Mouse (Mus musculus) MEL (cell line): Measurements from ENCODE around the gene Rfx2. TPM values are rescaled to one million over a fixed set of nuclear protein-coding genes. Genes with fewer than 3 reads are reported as not detected.

Source experiments
- DNase-seq: peaks from one replicate; pipeline ENCODE4 v3.0.0; 2011; ENCODE audit warnings: low read depth, low spot score
- H3K27ac ChIP-seq: 2 replicates; pipeline ENCODE4 v1.5.1; 2012; ENCODE audit warnings: low read depth, mild to moderate bottlenecking, control low read depth, low read length, moderate library complexity; ENCODE audit not compliant: control insufficient read depth
- H3K27me3 ChIP-seq, 2 experiments: fragments of 150-350 bp in 1 of 2; sonication (generic) in 1 of 2; 2 replicates each; pipeline ENCODE4 v1.6.1; 2012; ENCODE audit warnings: low read length in 2 of 2, mild to moderate bottlenecking in 2 of 2, improper control_type of control experiment in 1 of 2, moderate library complexity in 1 of 2; ENCODE audit not compliant: insufficient read depth in 2 of 2, control insufficient read depth in 1 of 2
- H3K36me3 ChIP-seq, 2 experiments: 2 replicates each; pipeline ENCODE4 v1.6.1; 2012 to 2014; ENCODE audit warnings: low read length in 2 of 2, improper control_type of control experiment in 1 of 2, inconsistent platforms in 1 of 2, mild to moderate bottlenecking in 1 of 2; ENCODE audit not compliant: insufficient read depth in 2 of 2, control insufficient read depth in 1 of 2
- H3K4me1 ChIP-seq, 2 experiments: fragments of 150-350 bp in 1 of 2; sonication (generic) in 1 of 2; 2 replicates each; pipeline ENCODE4 v1.6.1; 2012; ENCODE audit warnings: low read length in 2 of 2, improper control_type of control experiment in 1 of 2, mild to moderate bottlenecking in 1 of 2; ENCODE audit not compliant: insufficient read depth in 2 of 2, control insufficient read depth in 1 of 2
- H3K4me3 ChIP-seq, 2 experiments: fragments of 150-350 bp in 1 of 2; sonication (generic) in 1 of 2; 2 replicates each; pipeline ENCODE4 v1.5.1; 2012; ENCODE audit warnings: low read depth in 2 of 2, low read length in 2 of 2, mild to moderate bottlenecking in 2 of 2, moderate library complexity in 2 of 2, control low read depth in 1 of 2, improper control_type of control experiment in 1 of 2; ENCODE audit not compliant: control insufficient read depth in 1 of 2, insufficient read depth in 1 of 2
- H3K79me2 ChIP-seq: 2 replicates; pipeline ENCODE4 v1.6.1; 2012; ENCODE audit warnings: mild to moderate bottlenecking, low read length, moderate library complexity; ENCODE audit not compliant: control insufficient read depth, poor library complexity, insufficient read depth
- H3K9ac ChIP-seq: 2 replicates; pipeline ENCODE4 v1.6.1; 2012; ENCODE audit warnings: low read depth, mild to moderate bottlenecking, control low read depth, low read length, moderate library complexity; ENCODE audit not compliant: control insufficient read depth, poor library complexity, severe bottlenecking
- H3K9me3 ChIP-seq: fragments of 150-350 bp; sonication (generic); replicated peaks from 2 replicates; pipeline ENCODE4 v1.6.1; 2012; ENCODE audit warnings: mild to moderate bottlenecking, low read length, improper control_type of control experiment, moderate library complexity; ENCODE audit not compliant: insufficient read depth
- BHLHE40 ChIP-seq: IDR thresholded peaks from 2 replicates; pipeline ENCODE4 v1.6.1; 2012; ENCODE audit warnings: low read depth, mild to moderate bottlenecking, inconsistent platforms, low read length, improper control_type of control experiment, borderline replicate concordance
- CHD2 ChIP-seq: IDR thresholded peaks from 2 replicates; pipeline ENCODE4 v1.6.1; 2011; ENCODE audit warnings: low read length, improper control_type of control experiment
- CTCF ChIP-seq, 3 experiments: IDR thresholded peaks in 2 of 3; conservative IDR thresholded peaks in 1 of 3; 2 replicates each; pipeline ENCODE4 v1.5.1; 2011 to 2012; ENCODE audit warnings: low read length in 3 of 3, low read depth in 2 of 3, mild to moderate bottlenecking in 2 of 3, improper control_type of control experiment in 1 of 3, inconsistent platforms in 1 of 3, mixed read lengths in 1 of 3, moderate library complexity in 1 of 3; ENCODE audit not compliant: control insufficient read depth in 1 of 3, insufficient read depth in 1 of 3, poor library complexity in 1 of 3, severe bottlenecking in 1 of 3
- E2F4 ChIP-seq: IDR thresholded peaks from 2 replicates; pipeline ENCODE4 v1.6.1; 2011; ENCODE audit warnings: low read depth, low read length, improper control_type of control experiment, borderline replicate concordance
- ELF1 ChIP-seq: IDR thresholded peaks from 2 replicates; pipeline ENCODE4 v1.6.1; 2014; ENCODE audit warnings: low read depth, mild to moderate bottlenecking, inconsistent platforms, low read length, improper control_type of control experiment, moderate library complexity
- EP300 ChIP-seq, 2 experiments: IDR thresholded peaks; 2 replicates each; pipeline ENCODE4 v1.6.1; 2011; ENCODE audit warnings: improper control_type of control experiment in 2 of 2, low read length in 2 of 2, low read depth in 1 of 2, mild to moderate bottlenecking in 1 of 2
- GATA1 ChIP-seq: IDR thresholded peaks from 2 replicates; pipeline ENCODE4 v1.6.1; 2011; ENCODE audit warnings: low read depth, low read length, improper control_type of control experiment
- HCFC1 ChIP-seq: IDR thresholded peaks from 2 replicates; pipeline ENCODE4 v1.6.1; 2012; ENCODE audit warnings: low read depth, mild to moderate bottlenecking, inconsistent platforms, low read length, improper control_type of control experiment, moderate library complexity
- MAFK ChIP-seq: IDR thresholded peaks from 2 replicates; pipeline ENCODE4 v1.6.1; 2011; ENCODE audit warnings: low read depth, mild to moderate bottlenecking, low read length, improper control_type of control experiment, borderline replicate concordance
- MAX ChIP-seq: IDR thresholded peaks from 2 replicates; pipeline ENCODE4 v1.6.1; 2011; ENCODE audit warnings: low read length, improper control_type of control experiment
- MAZ ChIP-seq: IDR thresholded peaks from 2 replicates; pipeline ENCODE4 v1.6.1; 2012; ENCODE audit warnings: low read depth, mild to moderate bottlenecking, inconsistent platforms, low read length, improper control_type of control experiment
- MEF2A ChIP-seq: IDR thresholded peaks from 2 replicates; pipeline ENCODE4 v1.6.1; 2014; ENCODE audit warnings: low read depth, mild to moderate bottlenecking, inconsistent platforms, low read length, improper control_type of control experiment; ENCODE audit not compliant: poor library complexity, insufficient replicate concordance, severe bottlenecking; ENCODE audit errors: extremely low read depth
- MXI1 ChIP-seq: IDR thresholded peaks from 2 replicates; pipeline ENCODE4 v1.6.1; 2011; ENCODE audit warnings: mild to moderate bottlenecking, low read depth, low read length, improper control_type of control experiment
- MYC ChIP-seq: IDR thresholded peaks from 2 replicates; pipeline ENCODE4 v1.6.1; 2011; ENCODE audit warnings: low read depth, mild to moderate bottlenecking, low read length, improper control_type of control experiment, moderate library complexity
- NELFE ChIP-seq: IDR thresholded peaks from 2 replicates; pipeline ENCODE4 v1.6.1; 2011; ENCODE audit warnings: low read depth, low read length, improper control_type of control experiment
- NRF1 ChIP-seq: IDR thresholded peaks from 2 replicates; pipeline ENCODE4 v1.6.1; 2014; ENCODE audit warnings: low read depth, mild to moderate bottlenecking, inconsistent platforms, low read length, improper control_type of control experiment, moderate library complexity; ENCODE audit not compliant: poor library complexity, insufficient read depth, severe bottlenecking
- POLR2A ChIP-seq, 2 experiments: IDR thresholded peaks; 2 replicates each; pipeline ENCODE4 v1.6.1; 2011 to 2012; ENCODE audit warnings: low read length in 2 of 2, mild to moderate bottlenecking in 2 of 2, control low read depth in 1 of 2, improper control_type of control experiment in 1 of 2, low read depth in 1 of 2, moderate library complexity in 1 of 2; ENCODE audit not compliant: control insufficient read depth in 1 of 2, insufficient read depth in 1 of 2, poor library complexity in 1 of 2
- POLR2AphosphoS2 ChIP-seq: IDR thresholded peaks from 2 replicates; pipeline ENCODE4 v1.6.1; 2011; ENCODE audit warnings: low read length, improper control_type of control experiment
- RAD21 ChIP-seq: IDR thresholded peaks from 2 replicates; pipeline ENCODE4 v1.6.1; 2011; ENCODE audit warnings: mild to moderate bottlenecking, low read depth, low read length, improper control_type of control experiment
- SIN3A ChIP-seq: IDR thresholded peaks from 2 replicates; pipeline ENCODE4 v1.6.1; 2012; ENCODE audit warnings: low read length, improper control_type of control experiment, inconsistent platforms
- SMC3 ChIP-seq: IDR thresholded peaks from 2 replicates; pipeline ENCODE4 v1.6.1; 2011; ENCODE audit warnings: low read depth, low read length, improper control_type of control experiment
- TBP ChIP-seq: IDR thresholded peaks from 2 replicates; pipeline ENCODE4 v1.8.0; 2011; ENCODE audit warnings: low read depth, low read length, improper control_type of control experiment
- TCF12 ChIP-seq: IDR thresholded peaks from 2 replicates; pipeline ENCODE4 v1.6.1; 2014; ENCODE audit warnings: low read depth, mild to moderate bottlenecking, inconsistent platforms, low read length, improper control_type of control experiment, moderate library complexity
- USF1 ChIP-seq: IDR thresholded peaks from 2 replicates; pipeline ENCODE4 v1.6.1; 2014; ENCODE audit warnings: low read depth, mild to moderate bottlenecking, inconsistent platforms, low read length, improper control_type of control experiment, moderate library complexity
- ZC3H11A ChIP-seq: IDR thresholded peaks from 2 replicates; pipeline ENCODE4 v1.6.1; 2012; ENCODE audit warnings: low read depth, mild to moderate bottlenecking, inconsistent platforms, low read length, improper control_type of control experiment
- ZNF384 ChIP-seq: IDR thresholded peaks from 2 replicates; pipeline ENCODE4 v1.6.1; 2012; ENCODE audit warnings: low read depth, mild to moderate bottlenecking, inconsistent platforms, low read length, improper control_type of control experiment
- polyA plus RNA-seq, 2 experiments: library from polyadenylated mRNA; stranded (reverse) in 1 of 2; unstranded in 1 of 2; fragments of >175 nt in 1 of 2; fragments of >200 nt in 1 of 2; gene quantifications; 2 replicates each; pipeline versions ENCODE4 v1.2.1 to v1.2.4; 2012; ENCODE audit warnings: low replicate concordance in 2 of 2, low read depth in 1 of 2; ENCODE audit not compliant: insufficient read length in 2 of 2, insufficient read depth in 1 of 2, missing spikeins in 1 of 2
- total RNA-seq: library from RNA; depleted of rRNA; stranded (reverse); fragments of 300-350 nt; gene quantifications from 2 replicates; pipeline ENCODE4 v1.2.3, GENCODE M21; 2012

Gene Rfx2
- total and polyA plus RNA-seq, 3 experiments, result 7.5 to 29.2 TPM; not detected in 1

GRCm38 (mm10) chr17:56758132-56758531 lies 72.7 kb downstream of the Rfx2 start:
- H3K4me1 ChIP-seq, result peaks cover 0 to 21% of the 10 kb centered on the region in 2 experiments; a peak in 3 of 4 replicates
- no peaks in the 10 kb centered on the region for H3K27me3 ChIP-seq
- no peaks in the 10 kb centered on the region for H3K9me3 ChIP-seq
- H3K4me3 ChIP-seq, result peak overlapping the region in 1 of 2 experiments; percentile 20; a peak in 1 of 4 replicates
- no peak overlapping the region for H3K9ac ChIP-seq
- H3K27ac ChIP-seq, result no peak overlapping the region
- DNase-seq, result peak; percentile 67
- peak; percentile 45; the same call in 1 of the 2 replicates for TF ChIP-seq HCFC1
- 0 out of 2 replicates have a peak, but pooled peaks have one; percentile 5 for TF ChIP-seq GATA1
- no peak for TF ChIP-seq NELFE
- peak; percentile 47 for TF ChIP-seq RAD21
- TF ChIP-seq SMC3, result peak; percentile 39
- no peak for TF ChIP-seq TBP
- TF ChIP-seq CHD2, result no peak
- TF ChIP-seq MAFK, result no peak
- TF ChIP-seq BHLHE40, result no peak
- peak; percentile 48 for TF ChIP-seq SIN3A
- TF ChIP-seq ELF1, result peak; percentile 48; the same call in 1 of the 2 replicates
- TF ChIP-seq POLR2AphosphoS2, result no peak
- TF ChIP-seq CTCF (IDR thresholded peaks at IDR 0.05 in 2 of 3, conservative IDR thresholded peaks at IDR 0.05 in 1 of 3; ENCODE audit: control insufficient read depth in 1 of 3, insufficient read depth in 1 of 3, low read depth in 2 of 3, low read length in 3 of 3, poor library complexity in 1 of 3, severe bottlenecking in 1 of 3), result peak; percentile 38 to 91 (median 67)
- TF ChIP-seq MXI1, result 0 out of 2 replicates have a peak, but pooled peaks have one; percentile 11
- TF ChIP-seq ZC3H11A, result peak; percentile 20; the same call in 1 of the 2 replicates
- TF ChIP-seq MAZ, result peak; percentile 62
- TF ChIP-seq MYC, result no peak
- H3K79me2 ChIP-seq, result no peaks in the 10 kb centered on the region; the same call in 1 of the 2 replicates
- peaks cover 0 to 6% of the 10 kb centered on the region in 2 experiments; a peak in 2 of 4 replicates for H3K36me3 ChIP-seq

GRCm38 (mm10) chr17:56757416-56758123 lies 73.2 kb downstream of the Rfx2 start, which contains the start of gene Nrtn:
Nrtn (minus strand) TSS chr17:56757530.
- Histone ChIP-seq H3K27ac (peak within 1 kb of the TSS; percentile 31), H3K36me3 (peaks cover 0 to 6% of the 10 kb centered on the region in 2 experiments; a peak in 2 of 4 replicates), H3K27me3 (no peaks in the 10 kb centered on the region), H3K4me3 (peak within 1 kb of the TSS; percentile 47 to 71), H3K79me2 (no peaks in the 10 kb centered on the region; the same call in 1 of the 2 replicates), H3K4me1 (peaks cover 0 to 17% of the 10 kb centered on the region in 2 experiments; a peak in 3 of 4 replicates), H3K9me3 (no peaks in the 10 kb centered on the region), H3K9ac (peak within 1 kb of the TSS; percentile 67)
- peak; percentile 84 for DNase-seq
- 0 out of 2 replicates have a peak, but pooled peaks have one; percentile 27 for TF ChIP-seq E2F4
- TF ChIP-seq POLR2A (IDR thresholded peaks at IDR 0.05; ENCODE audit: control insufficient read depth in 1 of 2, insufficient read depth in 1 of 2, low read depth in 1 of 2, low read length in 2 of 2, poor library complexity in 1 of 2), result peak; percentile 49 to 64; a peak in 2 of 4 replicates
- TF ChIP-seq NELFE, result peak; percentile 31
- TF ChIP-seq SIN3A, result peak; percentile 24; the same call in 1 of the 2 replicates
- TF ChIP-seq USF1, result peak; percentile 63
- no peak for TF ChIP-seq MEF2A
- TF ChIP-seq MXI1, result 0 out of 2 replicates have a peak, but pooled peaks have one; percentile 4
- TF ChIP-seq ZNF384, result no peak
- TF ChIP-seq TCF12, result peak; percentile 11; the same call in 1 of the 2 replicates
- 0 out of 4 replicates have a peak, but pooled peaks of 1 of the 2 experiments have one; percentile 5 for TF ChIP-seq EP300 (IDR thresholded peaks at IDR 0.05; ENCODE audit: low read depth in 1 of 2, low read length in 2 of 2)
- 0 out of 2 replicates have a peak, but pooled peaks have one; percentile 27 for TF ChIP-seq NRF1
- no peak for TF ChIP-seq POLR2AphosphoS2
- peak; percentile 21; the same call in 1 of the 2 replicates for TF ChIP-seq MAX
- peak; percentile 15; the same call in 1 of the 2 replicates for TF ChIP-seq MYC
